Mouse (Mus musculus) heart, postnatal 14 days (tissue): ENCODE data around the gene Zfp606. TPM values are rescaled to one million over a fixed set of nuclear protein-coding genes. Genes with fewer than 3 reads are reported as not detected.

Source experiments
- DNase-seq, 2 experiments: peaks; one replicate each; pipeline ENCODE4 v3.0.0; 2021 to 2022
- intact Hi-C: fragments of 180-260 bp; cut with DNase I; formaldehyde crosslinking; loops from one replicate; pipeline ENCODE4 v1.15.1; 2025
- long read RNA-seq, 2 experiments: library from polyadenylated mRNA; stranded (forward); transcript quantifications; one replicate each; pipeline ENCODE4 v2.0.0; 2021
- total RNA-seq, 2 experiments: library from RNA; stranded (reverse); gene quantifications; 2 replicates each; pipeline ENCODE4 v1.2.3; 2021

The Zfp606 gene
- total RNA-seq: 10 to 100 TPM; 12.1 to 14.0 TPM
- long read RNA-seq, experiment 1, full-length matches to known transcripts: 12 of 16 reads
- long read RNA-seq, experiment 1, partial matches to known transcripts: 1 of 16 reads
- long read RNA-seq, experiment 1, other reads (novel, unspliced or antisense): 3 of 16 reads
- long read RNA-seq, experiment 2, full-length matches to known transcripts: 20 of 27 reads
- long read RNA-seq, experiment 2, partial matches to known transcripts: 1 of 27 reads
- long read RNA-seq, experiment 2, other reads (novel, unspliced or antisense): 6 of 27 reads

DNA sequence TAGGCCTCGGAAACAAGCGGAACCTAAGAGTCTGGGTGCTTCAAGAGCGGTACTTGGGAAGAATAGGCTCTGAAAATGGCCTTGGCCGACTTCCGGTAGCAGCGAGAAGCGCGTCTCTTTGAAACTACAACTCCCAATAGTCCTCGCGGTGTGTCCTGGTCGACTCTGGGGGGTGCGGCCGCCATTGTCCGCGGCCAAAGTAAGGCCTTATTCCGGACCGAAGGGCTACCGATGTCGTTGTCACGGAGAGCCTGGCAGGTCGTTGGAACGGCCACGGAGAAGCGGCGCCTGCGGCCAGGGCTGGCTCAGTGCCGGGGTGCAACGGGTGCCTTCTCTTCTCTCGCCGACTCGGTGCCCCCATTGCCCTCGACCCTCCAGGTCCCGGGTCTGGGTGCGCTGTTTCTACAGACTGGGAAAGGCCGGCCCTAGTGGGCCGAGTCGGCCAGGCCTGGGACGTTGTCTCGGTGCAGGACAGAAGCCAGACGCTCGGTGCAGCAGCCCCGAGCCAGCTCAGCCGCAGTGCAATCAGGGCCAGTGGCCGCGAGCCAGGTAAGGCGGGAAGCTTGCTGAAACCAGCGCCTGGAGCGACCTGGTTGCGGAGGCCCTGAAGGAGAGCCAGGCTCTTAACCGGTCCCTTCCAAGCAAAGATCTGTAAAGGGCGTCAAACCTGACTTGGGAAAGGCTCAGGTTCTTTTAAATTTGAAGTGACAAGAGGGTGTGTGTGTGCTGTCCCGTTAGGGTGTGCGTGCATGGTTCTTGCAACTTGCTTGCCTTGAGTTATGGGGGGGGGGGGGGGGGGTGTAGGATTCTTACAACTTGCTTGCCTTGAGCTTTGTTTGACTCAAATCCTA is at the start of gene Zfp606:
Gene Zfp606 (plus strand): TSS at position 136 of the 851 bp plus-strand sequence.
- peak; percentile 83 to 88 for DNase-seq
- intact Hi-C loops: no loop called here

DNA sequence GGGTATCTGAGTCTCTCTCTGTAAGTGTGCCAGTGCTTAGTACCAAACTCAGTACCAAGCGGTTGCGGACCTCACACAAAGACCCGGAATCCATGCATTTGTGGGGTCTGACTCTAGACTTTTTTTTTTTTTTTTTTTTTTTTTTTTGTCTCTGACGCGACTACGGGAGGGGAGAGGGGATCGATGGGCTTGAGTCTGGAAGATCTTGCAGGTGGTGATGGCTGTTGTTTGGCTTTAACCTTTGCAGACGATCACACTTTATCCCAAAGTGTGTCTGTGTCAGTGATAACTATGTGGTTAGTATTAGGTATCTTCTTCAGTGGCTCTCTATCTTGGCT is 885 bp downstream of the Zfp606 start:
- no peak for DNase-seq
- intact Hi-C loops: no loop called here

DNA sequence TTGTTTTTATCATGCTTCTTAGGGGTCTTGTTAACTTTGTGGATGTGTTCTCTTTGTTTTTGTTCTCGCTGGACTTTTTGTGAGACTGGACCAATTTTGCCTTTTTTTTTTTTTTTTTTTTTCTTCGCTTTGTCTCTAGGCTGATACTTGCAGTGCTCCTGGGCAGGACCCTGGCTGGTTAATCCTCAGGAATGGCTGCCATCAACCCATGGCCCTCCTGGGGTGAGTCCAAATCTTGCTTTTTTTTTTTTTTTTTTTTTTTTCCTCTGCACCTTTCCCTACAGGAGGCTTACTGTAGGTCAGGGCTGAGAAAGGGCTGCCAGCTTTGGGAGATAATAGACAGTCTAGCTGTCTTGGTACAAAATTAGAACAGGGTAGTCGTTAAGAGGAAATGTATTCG is 1.4 kb downstream of the Zfp606 start:
- DNase-seq: no peak
- intact Hi-C loops: no loop called here

DNA sequence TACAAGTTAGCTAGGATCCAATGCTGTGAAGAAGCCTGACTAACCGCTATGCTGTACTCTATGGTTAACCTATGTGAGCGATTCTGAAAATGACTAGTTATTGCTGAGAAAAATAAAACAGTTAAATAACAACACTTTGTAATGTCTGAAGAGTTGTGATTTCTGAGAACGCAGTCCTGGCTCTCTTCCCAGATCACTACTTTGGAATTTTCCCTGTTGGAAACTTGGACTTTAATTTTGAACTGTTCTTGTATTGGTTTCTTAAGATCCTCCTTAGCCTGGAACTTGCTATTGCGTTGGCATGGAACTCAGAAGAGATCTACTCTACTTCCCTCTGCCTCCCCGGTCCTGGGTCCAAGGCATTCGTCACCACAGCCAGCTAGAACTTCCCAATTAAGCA is 5.7 kb downstream of the Zfp606 start:
- intact Hi-C loops: no loop called here

DNA sequence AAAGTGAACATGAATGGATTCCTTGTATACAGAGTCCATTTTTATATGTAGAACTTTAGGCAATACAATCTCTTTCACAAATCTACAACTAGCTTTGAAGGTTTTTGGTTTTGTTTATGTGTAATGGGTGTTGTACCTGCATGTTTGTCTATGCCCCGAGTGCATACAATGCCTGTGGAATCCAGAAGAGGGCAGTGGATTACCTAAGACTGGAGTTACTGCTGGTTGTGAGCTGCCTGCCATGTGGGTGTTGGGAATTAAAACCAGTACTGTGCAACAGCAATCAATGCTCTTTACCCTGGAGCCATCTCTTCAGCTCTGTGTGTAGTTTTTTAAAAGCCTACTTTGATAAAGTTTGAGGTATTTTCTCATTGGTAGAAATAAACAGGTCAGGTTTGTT is 7.9 kb downstream of the Zfp606 start:
- no peak for DNase-seq
- intact Hi-C loops: no loop called here

More for the DNA sequence above, 5.7 kb downstream of the Zfp606 start:
- DNase-seq: no peak

DNA sequence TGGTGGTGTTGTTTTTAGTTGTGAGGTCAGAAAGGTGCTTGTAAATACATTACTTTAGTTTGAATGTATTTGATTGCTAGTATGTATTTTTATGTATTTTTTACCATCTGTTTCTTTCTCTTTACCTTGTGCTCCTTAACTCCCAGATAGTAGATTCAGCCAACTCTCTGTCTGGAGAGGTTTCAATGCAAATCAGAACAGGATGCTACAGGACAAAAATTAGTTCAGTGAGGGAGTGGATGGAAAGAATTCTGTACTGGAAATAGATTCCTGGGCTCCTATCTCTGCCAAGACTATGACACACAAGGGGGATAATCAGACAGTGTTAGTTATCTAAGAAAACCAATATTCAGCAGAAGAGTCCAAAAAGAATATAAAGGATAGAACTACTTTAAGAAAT is 8.6 kb downstream of the Zfp606 start:
- intact Hi-C loops: no loop called here
- DNase-seq: no peak

DNA sequence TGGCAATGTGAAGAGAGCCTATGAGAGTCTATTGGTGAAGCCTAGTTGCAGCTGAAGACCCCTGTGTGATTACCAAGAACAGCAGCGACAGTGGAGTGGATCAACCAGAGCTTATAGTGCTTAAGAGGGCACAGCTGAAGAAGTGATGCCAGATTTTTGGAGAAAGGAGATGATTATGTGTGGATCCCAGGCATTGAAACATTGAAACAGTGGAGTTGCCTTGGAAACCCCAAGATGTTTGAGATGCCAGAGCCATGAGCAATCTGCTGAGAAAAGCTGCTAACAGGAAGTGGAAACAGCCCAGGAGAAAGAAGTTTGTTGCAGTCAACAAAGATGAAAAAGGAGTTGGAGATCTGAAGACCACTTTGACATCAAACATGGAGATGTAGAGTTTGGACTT is 32.8 kb downstream of the Zfp606 start:
- intact Hi-C loops: no loop called here
- DNase-seq: no peak

DNA sequence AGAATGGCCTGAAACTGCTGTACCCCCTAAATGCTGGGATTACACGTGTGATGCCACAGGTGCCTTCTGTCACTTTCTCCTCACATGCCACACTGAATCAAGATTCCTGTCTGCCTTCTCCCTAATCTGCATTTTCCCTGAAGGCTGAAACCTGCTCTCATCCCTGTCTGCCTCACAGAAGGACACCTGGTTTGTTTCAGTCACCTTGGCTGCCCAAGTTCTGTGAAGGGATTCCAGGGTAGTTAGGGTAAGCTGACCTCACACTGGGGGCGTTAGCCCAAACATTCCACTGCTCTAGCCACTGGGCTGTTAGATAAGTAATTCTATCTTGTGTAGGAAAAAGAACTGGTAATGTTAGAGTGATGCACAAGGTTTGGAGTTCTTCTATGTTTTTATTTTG is 34.1 kb downstream of the Zfp606 start, which contains the start of gene 2900092C05Rik:
Gene 2900092C05Rik (plus strand): TSS at position 301 of the 400 bp plus-strand sequence.
- intact Hi-C loops: no loop called here
- no peak for DNase-seq

Other genes starting within 250 kb of the Zfp606 start
- gene Vmn1r81, start 210.0 kb upstream of the Zfp606 start, total RNA-seq: not detected
- gene Vmn1r82, start 177.9 kb upstream of the Zfp606 start, total RNA-seq: not detected
- gene Vmn1r83, start 148.8 kb upstream of the Zfp606 start, total RNA-seq: not detected
- not detected for gene Vmn1r84, start 109.0 kb upstream of the Zfp606 start, total RNA-seq
- gene Zfp551, start 55.5 kb upstream of the Zfp606 start, total RNA-seq: 1 to 10 TPM; 2.0 to 2.2 TPM
- gene 2900092C05Rik, start 34.2 kb downstream of the Zfp606 start, total RNA-seq: not detected
- under 1 TPM; 0.02 TPM for gene Vmn2r53, start 130.5 kb downstream of the Zfp606 start, total RNA-seq
- gene Vmn2r54, start 162.0 kb downstream of the Zfp606 start, total RNA-seq: not detected
- not detected for gene Vmn2r55, start 206.7 kb downstream of the Zfp606 start, total RNA-seq